Mouse (Mus musculus) hindbrain, embryonic 11.5 days (tissue): ENCODE data around the gene Gripap1. TPM values are rescaled to one million over a fixed set of nuclear protein-coding genes. Genes with fewer than 3 reads are reported as not detected.

Experiments used
- ATAC-seq: fragments of 200-750 bp; cut with Nextera tagmentation; 2 replicates; pipeline ENCODE4 v1.8.0; 2017; ENCODE audit warnings: mild to moderate bottlenecking, moderate TSS enrichment, moderate library complexity; ENCODE audit not compliant: low FRiP score
- DNase-seq: peaks from one replicate; pipeline ENCODE4 v3.0.0-alpha.2; 2015; ENCODE audit warnings: low spot score
- H3K27ac ChIP-seq: fragments of 300-500 bp; sonication (generic); 2 replicates; pipeline ENCODE4 v1.5.1; 2014; ENCODE audit warnings: mild to moderate bottlenecking, low read depth, low read length
- H3K27me3 ChIP-seq: fragments of 300-500 bp; sonication (generic); 2 replicates; pipeline ENCODE4 v1.6.1; 2014; ENCODE audit warnings: mild to moderate bottlenecking, low read length, moderate library complexity, mixed read lengths; ENCODE audit not compliant: control insufficient read depth, insufficient read depth
- H3K36me3 ChIP-seq: fragments of 300-500 bp; sonication (generic); 2 replicates; pipeline ENCODE4 v1.6.1; 2014; ENCODE audit warnings: mild to moderate bottlenecking, low read length, moderate library complexity, mixed read lengths; ENCODE audit not compliant: control insufficient read depth, insufficient read depth
- H3K4me1 ChIP-seq: fragments of 300-500 bp; sonication (generic); replicated peaks from 2 replicates; pipeline ENCODE4 v1.6.1; 2014; ENCODE audit warnings: low read length, mixed read lengths; ENCODE audit not compliant: control insufficient read depth, insufficient read depth
- H3K4me2 ChIP-seq: fragments of 300-500 bp; sonication (generic); replicated peaks from 2 replicates; pipeline ENCODE4 v1.6.1; 2014; ENCODE audit warnings: mild to moderate bottlenecking, low read depth, low read length
- H3K4me3 ChIP-seq: fragments of 300-500 bp; sonication (generic); 2 replicates; pipeline ENCODE4 v1.5.1; 2014; ENCODE audit warnings: low read depth, low read length
- H3K9ac ChIP-seq: fragments of 300-500 bp; sonication (generic); 2 replicates; pipeline ENCODE4 v1.6.1; 2014; ENCODE audit warnings: low read depth, low read length
- H3K9me3 ChIP-seq: fragments of 300-500 bp; sonication (generic); 2 replicates; pipeline ENCODE4 v1.6.1; 2016; ENCODE audit warnings: low read length; ENCODE audit not compliant: control insufficient read depth
- WGBS: fragments of 180-500 bp; shearing (Covaris S2); extraction: QIAGEN DNeasy Blood & Tissue Kit; methylation state at CpG from one replicate; pipeline ENCODE4 v1.1.7; 2014; 5-methylcytosine and 5-hydroxymethylcytosine counted together
- microRNA counts: library from miRNA; unstranded; fragments of <30 nt; microRNA quantifications from one replicate; lab custom pipeline; 2015
- polyA plus RNA-seq: library from polyadenylated mRNA; unstranded; fragments of >200 nt; fragmentation: Nextera tagmentation; extraction: Ambion mirVana; gene quantifications from 2 replicates; pipeline ENCODE4 v1.2.1, GENCODE M21; 2014

Gripap1 gene
- polyA plus RNA-seq, 1 experiment from 2014 or later, result 46.1 TPM

GRCm38 (mm10) chrX:7869826-7870225 lies 80.3 kb downstream of the Gripap1 start:
- Histone ChIP-seq H3K4me1 (no peaks in the 10 kb centered on the region), H3K36me3 (no peaks in the 10 kb centered on the region), H3K4me3 (no peak overlapping the region), H3K27ac (no peak overlapping the region), H3K9ac (no peak overlapping the region), H3K9me3 (no peaks in the 10 kb centered on the region), H3K27me3 (no peaks in the 10 kb centered on the region), H3K4me2 (no peak overlapping the region)
- ATAC-seq (no peak), DNase-seq (no peak)
- WGBS, result 31% methylated on average over 3 of the region's 3 CpGs

MicroRNA genes within 50 kb of the gene (microRNA counts, 519-probe panel; counts per million panel counts)
- microRNA mmu-miR-1198 (lab: Ali Mortazavi, UCI), result 4,180 counts per million, percentile 41 among the panel's probes with 10 or more counts

Other genes starting within 250 kb of the Gripap1 start
- 0.10 TPM in 1 of 2 replicates, not detected in the other for gene Foxp3, start 216.1 kb upstream of the Gripap1 start, polyA plus RNA-seq
- gene Ppp1r3f, start 215.5 kb upstream of the Gripap1 start, polyA plus RNA-seq, result 1.3 and 1.6 TPM in 2 replicates
- gene Ccdc22, start 184.2 kb upstream of the Gripap1 start, polyA plus RNA-seq, result 22.4 and 25.8 TPM in 2 replicates
- gene Cacna1f, start 182.7 kb upstream of the Gripap1 start, polyA plus RNA-seq, result 0.04 TPM in 1 of 2 replicates, not detected in the other
- gene Syp, start 151.3 kb upstream of the Gripap1 start, polyA plus RNA-seq, result 13.9 and 14.5 TPM in 2 replicates
- gene Prickle3, start 132.5 kb upstream of the Gripap1 start, polyA plus RNA-seq, result 1.9 and 2.5 TPM in 2 replicates
- 45.7 and 49.3 TPM in 2 replicates for gene Plp2, start 118.4 kb upstream of the Gripap1 start, polyA plus RNA-seq
- 0.07 and 0.25 TPM in 2 replicates for gene Magix, start 108.5 kb upstream of the Gripap1 start, polyA plus RNA-seq
- 35.6 and 47.7 TPM in 2 replicates for gene Gpkow, start 92.6 kb upstream of the Gripap1 start, polyA plus RNA-seq
- gene Wdr45, start 75.4 kb upstream of the Gripap1 start, polyA plus RNA-seq, result 16.1 and 18.7 TPM in 2 replicates
- not detected in 2 replicates for gene Gm45208, start 67.5 kb upstream of the Gripap1 start, polyA plus RNA-seq
- gene Praf2, start 61.3 kb upstream of the Gripap1 start, polyA plus RNA-seq, result 98.3 and 108 TPM in 2 replicates
- 19.9 and 21.5 TPM in 2 replicates for gene Ccdc120, start 38.9 kb upstream of the Gripap1 start, polyA plus RNA-seq
- 18.5 and 21.7 TPM in 2 replicates for gene Tfe3, start 27.2 kb upstream of the Gripap1 start, polyA plus RNA-seq
- gene Kcnd1, start 32.5 kb downstream of the Gripap1 start, polyA plus RNA-seq, result 1.6 and 2.2 TPM in 2 replicates
- 32.4 and 37.5 TPM in 2 replicates for gene Otud5, start 51.6 kb downstream of the Gripap1 start, polyA plus RNA-seq
- 6.4 and 7.1 TPM in 2 replicates for gene Pim2, start 88.5 kb downstream of the Gripap1 start, polyA plus RNA-seq
- 11.5 and 13.3 TPM in 2 replicates for gene Slc35a2, start 94.3 kb downstream of the Gripap1 start, polyA plus RNA-seq
- 155 and 161 TPM in 2 replicates for gene Pqbp1, start 109.5 kb downstream of the Gripap1 start, polyA plus RNA-seq
- gene Timm17b, start 109.6 kb downstream of the Gripap1 start, polyA plus RNA-seq, result 168 and 179 TPM in 2 replicates
- gene Gm10491, start 118.1 kb downstream of the Gripap1 start, polyA plus RNA-seq, result not detected in 2 replicates
- not detected in 2 replicates for gene Gm10490, start 119.8 kb downstream of the Gripap1 start, polyA plus RNA-seq
- 23.9 and 25.9 TPM in 2 replicates for gene Pcsk1n, start 130.1 kb downstream of the Gripap1 start, polyA plus RNA-seq
- not detected in 2 replicates for gene Eras, start 138.8 kb downstream of the Gripap1 start, polyA plus RNA-seq
- 46.0 and 48.5 TPM in 2 replicates for gene Hdac6, start 158.1 kb downstream of the Gripap1 start, polyA plus RNA-seq
- gene Gata1, start 188.3 kb downstream of the Gripap1 start, polyA plus RNA-seq, result 3.9 and 4.9 TPM in 2 replicates
- gene Glod5, start 228.7 kb downstream of the Gripap1 start, polyA plus RNA-seq, result not detected in 2 replicates